In the genomic region with DNA sequence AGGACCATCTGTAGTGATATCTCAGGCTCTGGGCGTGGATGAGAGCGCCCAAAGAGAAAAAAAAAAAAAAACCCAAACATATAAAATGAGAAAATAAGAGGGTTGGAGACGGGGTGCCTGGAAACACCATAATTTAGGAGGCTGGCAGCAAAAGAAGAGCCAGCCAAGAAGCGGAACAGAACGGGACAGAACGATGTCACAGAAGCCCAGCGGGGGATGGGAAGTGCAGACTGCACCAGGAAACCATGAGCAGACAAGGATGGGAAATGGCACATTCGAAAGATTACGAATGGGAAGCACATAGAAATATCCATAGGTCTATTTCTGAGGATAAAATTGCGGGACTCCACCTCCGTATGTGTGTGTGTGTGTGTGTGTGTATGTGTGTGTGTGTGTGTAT, we compare ENCODE assay signal across 16 mouse cellular contexts.
"Had no signal": no experiment of that assay in that cellular context is flagged by ENCODE, and none has a peak within 500 bp of the region (broad histone marks: within the 10 kb centered on the region; RNA-seq: fewer than 3 reads in every experiment).

No protein-coding gene starts in this region.

- H3K27ac ChIP-seq: intestine, embryonic 15.5 days; kidney, embryonic 15.5 days; limb, embryonic 10.5 days; limb, embryonic 13.5 days; liver, embryonic 12.5 days; liver, embryonic 15.5 days had no signal

- H3K9ac ChIP-seq: intestine, embryonic 15.5 days; kidney, embryonic 15.5 days; limb, embryonic 13.5 days; liver, embryonic 12.5 days; liver, embryonic 15.5 days had no signal

- H3K27me3 ChIP-seq: intestine, embryonic 15.5 days; kidney, embryonic 15.5 days; limb, embryonic 13.5 days; liver, embryonic 12.5 days; liver, embryonic 15.5 days had no signal

- H3K4me2 ChIP-seq: intestine, embryonic 15.5 days; kidney, embryonic 15.5 days; limb, embryonic 13.5 days; liver, embryonic 12.5 days; liver, embryonic 15.5 days; midbrain, embryonic 11.5 days had no signal

- ATAC-seq: intestine, embryonic 15.5 days; liver, embryonic 12.5 days had no signal

- H3K9me3 ChIP-seq: intestine, embryonic 15.5 days; limb, embryonic 10.5 days; liver, embryonic 15.5 days had no signal

- H3K36me3 ChIP-seq: intestine, embryonic 15.5 days; kidney, embryonic 15.5 days; limb, embryonic 10.5 days; liver, embryonic 12.5 days; liver, embryonic 15.5 days had no signal

- DNase-seq: kidney, adult 11 months; kidney, adult 8-10 months; kidney, postnatal 10 days; liver; lung, adult 2 months; lung, postnatal 14 days; lung, postnatal 4 days; midbrain, embryonic 14.5 days; thymus, postnatal 36 days had no signal

- H3K4me3 ChIP-seq: intestine, embryonic 15.5 days; kidney, embryonic 15.5 days; limb, embryonic 10.5 days; limb, embryonic 13.5 days; liver, embryonic 12.5 days; liver, embryonic 15.5 days had no signal
